Mouse (Mus musculus) kidney, embryonic 14.5 days (tissue): Measurements from ENCODE around the gene Adat2. TPM values are rescaled to one million over a fixed set of nuclear protein-coding genes. Genes with fewer than 3 reads are reported as not detected.

ENCODE experiments used
- polyA plus RNA-seq: library from polyadenylated mRNA; unstranded; fragments of >200 nt; fragmentation: Nextera tagmentation; extraction: Ambion mirVana; gene quantifications from 2 replicates; pipeline ENCODE4 v1.2.1, GENCODE M21; 2014

Gene Adat2
- polyA plus RNA-seq, 1 experiment from 2014 or later: 7.5 TPM

Other genes with a start within 250 kb of the Adat2 start
- gene Phactr2, start 78.5 kb upstream of the Adat2 start, polyA plus RNA-seq: 41.5 and 43.8 TPM in 2 replicates
- 68.4 and 78.4 TPM in 2 replicates for gene Fuca2, start 53.4 kb upstream of the Adat2 start, polyA plus RNA-seq
- 29.7 and 30.4 TPM in 2 replicates for gene Pex3, start 248 bp downstream of the Adat2 start, polyA plus RNA-seq